Mouse (Mus musculus): ENCODE data around the gene Mthfsd.

Mthfsd gene

GRCm38 (mm10) chr8:121088281-121088680, 19.9 kb downstream of the Mthfsd start:
- no peak for DNase-seq

GRCm38 (mm10) chr8:121086004-121086900, 21.9 kb downstream of the Mthfsd start:
- DNase-seq: no peak

- no peak for DNase-seq
These were observed 22.6 kb downstream of the Mthfsd start for GRCm38 (mm10) chr8:121085561-121085960.

- DNase-seq: no peak
These were observed 23.2 kb downstream of the Mthfsd start for GRCm38 (mm10) chr8:121085011-121085410.

- no peak for DNase-seq
These were observed 23.8 kb downstream of the Mthfsd start, which contains the start of gene Foxf1 for GRCm38 (mm10) chr8:121084210-121084951. TSS of gene Foxf1 (plus strand) at chr8:121084386.

- DNase-seq: no peak
These were observed 24.3 kb downstream of the Mthfsd start for GRCm38 (mm10) chr8:121083936-121084209.

GRCm38 (mm10) chr8:121083093-121083935, 24.9 kb downstream of the Mthfsd start:
- DNase-seq: no peak

- no peak for DNase-seq
These were observed 25.7 kb downstream of the Mthfsd start for GRCm38 (mm10) chr8:121082218-121083092.

- DNase-seq: no peak
These were observed 26.8 kb downstream of the Mthfsd start for GRCm38 (mm10) chr8:121081398-121081797.

- DNase-seq: no peak
These were observed 27.7 kb downstream of the Mthfsd start for GRCm38 (mm10) chr8:121080361-121081090.

GRCm38 (mm10) chr8:121079944-121080343, 28.2 kb downstream of the Mthfsd start:
- no peak for DNase-seq

GRCm38 (mm10) chr8:121079201-121079600, 29.0 kb downstream of the Mthfsd start:
- no peak for DNase-seq

- no peak for DNase-seq
These were observed 29.5 kb downstream of the Mthfsd start for GRCm38 (mm10) chr8:121078721-121079120.

- DNase-seq: no peak
These were observed 31.6 kb downstream of the Mthfsd start for GRCm38 (mm10) chr8:121076555-121076954.

- DNase-seq: no peak
These were observed 32.3 kb downstream of the Mthfsd start for GRCm38 (mm10) chr8:121075936-121076335.

GRCm38 (mm10) chr8:121074848-121075145, 33.4 kb downstream of the Mthfsd start:
- no peak for DNase-seq

- DNase-seq: no peak
These were observed 33.9 kb downstream of the Mthfsd start for GRCm38 (mm10) chr8:121074108-121074847.

GRCm38 (mm10) chr8:121073174-121074107, 34.8 kb downstream of the Mthfsd start:
- no peak for DNase-seq

GRCm38 (mm10) chr8:121072406-121073130, 35.6 kb downstream of the Mthfsd start:
- DNase-seq: no peak

All from thymus, postnatal 25 days (tissue).